ENCODE assay signal across 9 mouse cellular contexts in genomic region chr12:76694801-76695505, GRCm38 (mm10). TPM values are rescaled to one million over a fixed set of nuclear protein-coding genes. Genes with fewer than 3 reads are reported as not detected.
DNase-seq lines count a peak whose midpoint lies in the region; ATAC-seq lines count a peak whose summit lies in the region.
"Had no signal": no experiment of that assay in that cellular context is flagged by ENCODE, and none has a peak within 500 bp of the region (broad histone marks: within the 10 kb centered on the region; RNA-seq: fewer than 3 reads in every experiment).

No protein-coding gene starts in this region.

- no peaks in the 10 kb centered on the region for H3K27me3 ChIP-seq in erythroblast, embryonic 14.5 days (ENCODE audit: control insufficient read depth)
- H3K27me3 ChIP-seq in limb, embryonic 11.5 days (ENCODE audit: control insufficient read depth, insufficient read depth, low read length): no peaks in the 10 kb centered on the region
- H3K27me3 ChIP-seq in midbrain, embryonic 15.5 days (replicated peaks): no peaks in the 10 kb centered on the region

- intact Hi-C loops in gastrocnemius, postnatal 14 days (cut with DNase I; ENCODE audit: low total_unique reads): no loop called here

- peaks cover 96% of the 10 kb centered on the region for H3K36me3 ChIP-seq in erythroblast, embryonic 14.5 days (ENCODE audit: control insufficient read depth)
- no peaks in the 10 kb centered on the region for H3K36me3 ChIP-seq in limb, embryonic 11.5 days (ENCODE audit: control insufficient read depth, insufficient read depth, low read length)
- H3K36me3 ChIP-seq in midbrain, embryonic 15.5 days (replicated peaks): no peaks in the 10 kb centered on the region

- ATAC-seq in limb, embryonic 11.5 days (ENCODE audit: insufficient number of reproducible peaks, low FRiP score, low TSS enrichment, low read depth): no peak
- peak; percentile 67; the same call in 1 of the 2 replicates for ATAC-seq in midbrain, embryonic 15.5 days (replicated peaks)

- no peak overlapping the region for H3K27ac ChIP-seq in limb, embryonic 11.5 days (replicated peaks; ENCODE audit: low read depth, low read length)
- H3K27ac ChIP-seq in midbrain, embryonic 15.5 days: no peak overlapping the region; the same call in 1 of the 2 replicates

- H3K4me2 ChIP-seq in limb, embryonic 11.5 days (ENCODE audit: low read depth, severe bottlenecking): peak overlapping the region; percentile 33
- H3K4me2 ChIP-seq in midbrain, embryonic 15.5 days: peak overlapping the region; percentile 53

- no peak overlapping the region for H3K9ac ChIP-seq in limb, embryonic 11.5 days (ENCODE audit: low read length)
- no peak overlapping the region; the same call in 1 of the 2 replicates for H3K9ac ChIP-seq in midbrain, embryonic 15.5 days

- peaks cover 89% of the 10 kb centered on the region for H3K4me1 ChIP-seq in erythroblast, embryonic 14.5 days (ENCODE audit: control insufficient read depth)
- no peaks in the 10 kb centered on the region for H3K4me1 ChIP-seq in limb, embryonic 11.5 days (ENCODE audit: control insufficient read depth, insufficient read depth, low read length)
- peaks cover 8% of the 10 kb centered on the region for H3K4me1 ChIP-seq in midbrain, embryonic 15.5 days

- no peaks in the 10 kb centered on the region for H3K9me3 ChIP-seq in erythroblast, embryonic 14.5 days (ENCODE audit: control insufficient read depth, low read length)
- H3K9me3 ChIP-seq in limb, embryonic 11.5 days (ENCODE audit: control insufficient read depth, low read length): no peaks in the 10 kb centered on the region
- no peaks in the 10 kb centered on the region for H3K9me3 ChIP-seq in midbrain, embryonic 15.5 days
- H3K9me3 ChIP-seq: G1E had no signal

- DNase-seq in gastrocnemius, postnatal 14 days: peak; percentile 21
- no peak for DNase-seq in gastrocnemius, postnatal 4 days (ENCODE audit: low spot score in 2 of 2)
- peak; percentile 20 for DNase-seq in adrenal gland, adult 8-10 months
- DNase-seq in induced T-regulatory cell, adult 2 months (ENCODE audit: low read depth): peak; percentile 42
- no peak for DNase-seq in limb, embryonic 11.5 days (ENCODE audit: low spot score)
- peak; percentile 49 to 68 for DNase-seq in thymus, adult 18-20 months

- WGBS in limb, embryonic 11.5 days: 8% methylated on average over 17 of the region's 17 CpGs
- 3% methylated on average over 17 of the region's 17 CpGs for WGBS in midbrain, embryonic 15.5 days

- H3K4me3 ChIP-seq in erythroblast, embryonic 14.5 days (replicated peaks): peak overlapping the region; percentile 33
- H3K4me3 ChIP-seq in limb, embryonic 11.5 days (ENCODE audit: low read depth, low read length): peak overlapping the region; percentile 9; the same call in 1 of the 2 replicates
- peak overlapping the region; percentile 20 for H3K4me3 ChIP-seq in midbrain, embryonic 15.5 days

RNA-seq across cellular contexts. Expression of gene Sptb, which starts 15.4 kb away (rescaled TPM):
- 10 to 100 TPM; 88.9 to 93.1 TPM for total RNA-seq in gastrocnemius, postnatal 14 days (2021)
- 10 to 100 TPM; 92.3 to 97.7 TPM for total RNA-seq in gastrocnemius, postnatal 4 days (2021)
- 10 to 100 TPM; 17.6 to 57.6 (median 38.8) TPM for total RNA-seq in adrenal gland, adult 8-10 months (2022)
- polyA plus RNA-seq in erythroblast, embryonic 14.5 days (2012): 192 and 204 TPM in 2 replicates
- 2.7 and 3.2 TPM in 2 replicates for polyA plus RNA-seq in limb, embryonic 11.5 days (2014; fragmentation: Nextera tagmentation; extraction: Ambion mirVana)
- polyA plus RNA-seq in midbrain, embryonic 15.5 days (2015; fragmentation: Nextera tagmentation; extraction: Ambion mirVana): 3.5 and 3.6 TPM in 2 replicates

Comparison
In these comparisons a context has a peak if more than half of its experiments do, and no peak if none do; other contexts are left out.
1. DNase-seq: peak in gastrocnemius, postnatal 14 days (single experiment), adrenal gland, adult 8-10 months (single experiment), induced T-regulatory cell, adult 2 months (single experiment) and thymus, adult 18-20 months (2 of 2); none in gastrocnemius, postnatal 4 days (0 of 2) and limb, embryonic 11.5 days (single experiment).
2. Peak in every context shown above with its lines, with median percentiles within 50 percentile points of each other: H3K4me3 ChIP-seq.